Mouse (Mus musculus): Measurements from ENCODE around the gene Ankfn1. TPM values are rescaled to one million over a fixed set of nuclear protein-coding genes. Genes with fewer than 3 reads are reported as not detected.

Ankfn1 gene
- polyA plus RNA-seq, 1 experiment: not detected

GRCm38 (mm10) chr11:89656556-89656955 is 120.9 kb downstream of the Ankfn1 start:
- Histone ChIP-seq H3K9me3 (ENCODE audit: control insufficient read depth, low read length) (no peaks in the 10 kb centered on the region), H3K4me1 (ENCODE audit: control insufficient read depth) (no peaks in the 10 kb centered on the region), H3K36me3 (ENCODE audit: control insufficient read depth) (no peaks in the 10 kb centered on the region), H3K4me3 (replicated peaks) (no peak overlapping the region), H3K27me3 (ENCODE audit: control insufficient read depth) (no peaks in the 10 kb centered on the region)
- TF ChIP-seq GATA1 (IDR thresholded peaks at IDR 0.05; ENCODE audit: low read length): no peak
- no peak for TF ChIP-seq TAL1 (IDR thresholded peaks at IDR 0.05; ENCODE audit: low read length)

GRCm38 (mm10) chr11:89635740-89636139 is 141.7 kb downstream of the Ankfn1 start:
- H3K36me3 ChIP-seq (ENCODE audit: control insufficient read depth): no peaks in the 10 kb centered on the region
- H3K4me1 ChIP-seq (ENCODE audit: control insufficient read depth): no peaks in the 10 kb centered on the region
- TF ChIP-seq GATA1 (IDR thresholded peaks at IDR 0.05; ENCODE audit: low read length) (no peak), TAL1 (IDR thresholded peaks at IDR 0.05; ENCODE audit: low read length) (no peak)
- no peak overlapping the region for H3K4me3 ChIP-seq (replicated peaks)
- no peaks in the 10 kb centered on the region for H3K9me3 ChIP-seq (ENCODE audit: control insufficient read depth, low read length)
- H3K27me3 ChIP-seq (ENCODE audit: control insufficient read depth): no peaks in the 10 kb centered on the region

DNA sequence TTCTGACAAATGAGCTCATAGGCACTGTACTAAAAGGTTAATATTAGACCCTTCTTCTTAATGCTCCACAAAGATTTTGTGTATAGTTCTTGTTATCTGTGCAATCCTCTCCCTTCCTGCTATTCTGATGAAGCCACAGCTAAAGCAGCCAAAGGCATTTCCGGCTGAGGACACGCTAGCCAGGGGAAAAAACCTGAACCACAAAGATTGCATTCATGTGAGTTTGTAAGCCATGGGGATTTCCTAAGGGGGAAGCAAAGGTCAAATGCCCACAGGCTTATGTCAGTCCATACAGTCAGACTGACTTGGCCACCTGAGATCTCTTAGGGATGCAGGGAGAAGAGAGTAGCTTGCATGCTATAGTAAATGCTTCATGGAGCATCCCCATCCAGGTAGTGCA is 146.1 kb downstream of the Ankfn1 start:
- Histone ChIP-seq H3K36me3 (ENCODE audit: control insufficient read depth) (no peaks in the 10 kb centered on the region), H3K4me1 (ENCODE audit: control insufficient read depth) (no peaks in the 10 kb centered on the region), H3K4me3 (replicated peaks) (no peak overlapping the region), H3K9me3 (ENCODE audit: control insufficient read depth, low read length) (no peaks in the 10 kb centered on the region), H3K27me3 (ENCODE audit: control insufficient read depth) (no peaks in the 10 kb centered on the region)
- TF ChIP-seq TAL1 (IDR thresholded peaks at IDR 0.05; ENCODE audit: low read length): no peak
- TF ChIP-seq GATA1 (IDR thresholded peaks at IDR 0.05; ENCODE audit: low read length): no peak

GRCm38 (mm10) chr11:89628562-89628961 is 148.9 kb downstream of the Ankfn1 start:
- Histone ChIP-seq H3K27me3 (ENCODE audit: control insufficient read depth) (no peaks in the 10 kb centered on the region), H3K4me1 (ENCODE audit: control insufficient read depth) (no peaks in the 10 kb centered on the region), H3K9me3 (ENCODE audit: control insufficient read depth, low read length) (no peaks in the 10 kb centered on the region), H3K36me3 (ENCODE audit: control insufficient read depth) (no peaks in the 10 kb centered on the region), H3K4me3 (replicated peaks) (no peak overlapping the region)
- TF ChIP-seq TAL1 (IDR thresholded peaks at IDR 0.05; ENCODE audit: low read length) (no peak), GATA1 (IDR thresholded peaks at IDR 0.05; ENCODE audit: low read length) (no peak)

DNA sequence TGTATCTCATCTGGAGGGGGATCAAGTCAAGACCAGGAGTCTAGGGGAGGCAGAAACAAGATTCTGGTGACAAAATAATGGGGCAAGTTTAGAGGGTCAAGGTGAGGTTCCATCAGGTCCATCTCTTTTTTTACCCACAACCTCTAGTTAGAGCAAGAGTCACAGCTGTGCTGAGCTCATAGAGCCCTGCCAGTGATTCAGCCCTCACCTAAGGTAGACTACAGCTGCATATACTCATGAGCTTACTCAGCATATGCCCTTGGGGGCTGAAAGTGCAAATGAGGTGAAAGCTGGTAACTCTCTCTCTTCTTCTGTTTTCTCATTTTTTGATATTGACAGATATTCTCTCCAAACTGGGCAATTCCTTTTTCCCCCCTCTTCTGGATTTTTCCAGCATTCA is 150.2 kb downstream of the Ankfn1 start:
- H3K27me3 ChIP-seq (ENCODE audit: control insufficient read depth): no peaks in the 10 kb centered on the region
- no peaks in the 10 kb centered on the region for H3K36me3 ChIP-seq (ENCODE audit: control insufficient read depth)
- no peaks in the 10 kb centered on the region for H3K4me1 ChIP-seq (ENCODE audit: control insufficient read depth)
- no peak overlapping the region for H3K4me3 ChIP-seq (replicated peaks)
- TF ChIP-seq GATA1 (IDR thresholded peaks at IDR 0.05; ENCODE audit: low read length) (no peak), TAL1 (IDR thresholded peaks at IDR 0.05; ENCODE audit: low read length) (no peak)
- no peaks in the 10 kb centered on the region for H3K9me3 ChIP-seq (ENCODE audit: control insufficient read depth, low read length)

- no peaks in the 10 kb centered on the region for H3K4me1 ChIP-seq (ENCODE audit: control insufficient read depth)
- H3K9me3 ChIP-seq (ENCODE audit: control insufficient read depth, low read length): no peaks in the 10 kb centered on the region
- TF ChIP-seq GATA1 (IDR thresholded peaks at IDR 0.05; ENCODE audit: low read length): no peak
- no peak for TF ChIP-seq TAL1 (IDR thresholded peaks at IDR 0.05; ENCODE audit: low read length)
- H3K36me3 ChIP-seq (ENCODE audit: control insufficient read depth): no peaks in the 10 kb centered on the region
- no peak overlapping the region for H3K4me3 ChIP-seq (replicated peaks)
- H3K27me3 ChIP-seq (ENCODE audit: control insufficient read depth): no peaks in the 10 kb centered on the region
These were observed 153.6 kb downstream of the Ankfn1 start for GRCm38 (mm10) chr11:89623698-89624445.

DNA sequence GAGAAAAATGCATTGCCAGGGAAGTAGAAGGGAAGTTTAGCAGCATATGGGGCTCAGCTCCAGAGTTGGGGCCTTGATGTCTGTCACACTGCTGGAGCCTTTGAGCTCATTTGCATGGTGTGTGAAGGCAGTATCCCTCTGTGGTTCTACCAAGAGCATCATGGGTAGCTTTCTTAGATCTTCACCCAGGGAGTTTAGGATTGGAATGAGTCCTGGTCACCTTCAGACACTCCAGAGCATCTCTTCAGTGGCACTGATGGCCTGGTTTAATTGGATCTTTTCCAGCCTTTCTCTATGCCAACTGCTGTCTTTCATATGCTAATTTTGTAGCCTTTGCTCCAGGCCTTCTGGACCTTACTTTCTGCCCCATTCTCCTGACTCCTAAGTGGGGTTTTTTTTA is 157.5 kb downstream of the Ankfn1 start:
- no peaks in the 10 kb centered on the region for H3K4me1 ChIP-seq (ENCODE audit: control insufficient read depth)
- no peak overlapping the region for H3K4me3 ChIP-seq (replicated peaks)
- no peaks in the 10 kb centered on the region for H3K9me3 ChIP-seq (ENCODE audit: control insufficient read depth, low read length)
- TF ChIP-seq TAL1 (IDR thresholded peaks at IDR 0.05; ENCODE audit: low read length) (no peak), GATA1 (IDR thresholded peaks at IDR 0.05; ENCODE audit: low read length) (no peak)
- no peaks in the 10 kb centered on the region for H3K36me3 ChIP-seq (ENCODE audit: control insufficient read depth)
- no peaks in the 10 kb centered on the region for H3K27me3 ChIP-seq (ENCODE audit: control insufficient read depth)

GRCm38 (mm10) chr11:89615806-89616205 is 161.6 kb downstream of the Ankfn1 start:
- Histone ChIP-seq H3K4me3 (replicated peaks) (no peak overlapping the region), H3K27me3 (ENCODE audit: control insufficient read depth) (no peaks in the 10 kb centered on the region), H3K36me3 (ENCODE audit: control insufficient read depth) (no peaks in the 10 kb centered on the region), H3K9me3 (ENCODE audit: control insufficient read depth, low read length) (no peaks in the 10 kb centered on the region), H3K4me1 (ENCODE audit: control insufficient read depth) (no peaks in the 10 kb centered on the region)
- TF ChIP-seq GATA1 (IDR thresholded peaks at IDR 0.05; ENCODE audit: low read length) (no peak), TAL1 (IDR thresholded peaks at IDR 0.05; ENCODE audit: low read length) (no peak)

DNA sequence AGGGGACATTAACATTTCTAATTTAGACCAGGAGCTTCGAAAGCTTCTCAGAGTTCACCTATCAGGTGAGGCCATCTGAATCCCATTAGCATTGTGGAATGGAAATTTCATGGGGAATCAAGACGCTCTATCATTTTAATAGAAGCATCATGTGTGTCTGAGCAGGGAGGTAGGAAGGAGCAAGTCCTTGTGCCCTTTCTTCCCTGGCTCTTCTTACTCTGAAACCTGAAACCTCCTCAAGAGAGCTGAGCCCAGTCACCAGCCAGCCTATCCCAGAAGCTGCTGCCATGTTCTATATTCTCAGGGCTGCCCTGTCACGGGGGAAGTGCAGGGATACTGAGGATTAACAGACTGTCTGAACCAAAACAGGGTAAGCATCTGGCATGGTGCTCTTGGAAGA is 165.9 kb downstream of the Ankfn1 start:
- Histone ChIP-seq H3K4me3 (replicated peaks) (no peak overlapping the region), H3K9me3 (ENCODE audit: control insufficient read depth, low read length) (no peaks in the 10 kb centered on the region), H3K36me3 (ENCODE audit: control insufficient read depth) (no peaks in the 10 kb centered on the region), H3K27me3 (ENCODE audit: control insufficient read depth) (no peaks in the 10 kb centered on the region), H3K4me1 (ENCODE audit: control insufficient read depth) (no peaks in the 10 kb centered on the region)
- TF ChIP-seq GATA1 (IDR thresholded peaks at IDR 0.05; ENCODE audit: low read length) (no peak), TAL1 (IDR thresholded peaks at IDR 0.05; ENCODE audit: low read length) (no peak)

GRCm38 (mm10) chr11:89608071-89608470 is 169.4 kb downstream of the Ankfn1 start:
- H3K4me1 ChIP-seq (ENCODE audit: control insufficient read depth): no peaks in the 10 kb centered on the region
- no peaks in the 10 kb centered on the region for H3K36me3 ChIP-seq (ENCODE audit: control insufficient read depth)
- no peaks in the 10 kb centered on the region for H3K9me3 ChIP-seq (ENCODE audit: control insufficient read depth, low read length)
- H3K4me3 ChIP-seq (replicated peaks): no peak overlapping the region
- H3K27me3 ChIP-seq (ENCODE audit: control insufficient read depth): no peaks in the 10 kb centered on the region
- TF ChIP-seq TAL1 (IDR thresholded peaks at IDR 0.05; ENCODE audit: low read length) (no peak), GATA1 (IDR thresholded peaks at IDR 0.05; ENCODE audit: low read length) (no peak)

Measured in erythroblast, embryonic 14.5 days (primary cell).